Mouse (Mus musculus) liver, embryonic 13.5 days (tissue): ENCODE data around the gene Zmym3. TPM values are rescaled to one million over a fixed set of nuclear protein-coding genes. Genes with fewer than 3 reads are reported as not detected.
A peak's percentile ranks its signal among the peaks of the same experiment; 100 is the strongest.
"Not testable (repeated sequence)": the region's sequence is repeated elsewhere in the genome, so short reads cannot be mapped to it uniquely, and the experiment has no call there.

Experiments
- ATAC-seq: fragments of 200-750 bp; cut with Nextera tagmentation; 2 replicates; pipeline ENCODE4 v1.8.0; 2017; ENCODE audit warnings: low read depth, mild to moderate bottlenecking, moderate number of reproducible peaks, moderate library complexity
- DNase-seq: peaks from one replicate; pipeline ENCODE4 v3.0.0; 2022
- H3K27ac ChIP-seq: fragments of 300-500 bp; sonication (generic); 2 replicates; pipeline ENCODE4 v1.5.1; 2015; ENCODE audit warnings: moderate library complexity, mild to moderate bottlenecking, inconsistent platforms
- H3K27me3 ChIP-seq: fragments of 300-500 bp; sonication (generic); 2 replicates; pipeline ENCODE4 v1.6.1; 2015; ENCODE audit warnings: mild to moderate bottlenecking, inconsistent platforms
- H3K36me3 ChIP-seq: fragments of 300-500 bp; sonication (generic); 2 replicates; pipeline ENCODE4 v1.6.1; 2015; ENCODE audit warnings: mild to moderate bottlenecking, inconsistent platforms
- H3K4me1 ChIP-seq: fragments of 300-500 bp; sonication (generic); replicated peaks from 2 replicates; pipeline ENCODE4 v1.6.1; 2015; ENCODE audit warnings: inconsistent platforms
- H3K4me2 ChIP-seq: fragments of 300-500 bp; sonication (generic); 2 replicates; pipeline ENCODE4 v1.6.1; 2015; ENCODE audit warnings: inconsistent platforms, mild to moderate bottlenecking, moderate library complexity
- H3K4me3 ChIP-seq: fragments of 300-500 bp; sonication (generic); replicated peaks from 2 replicates; pipeline ENCODE4 v1.5.1; 2015; ENCODE audit warnings: mild to moderate bottlenecking, inconsistent platforms
- H3K9ac ChIP-seq: fragments of 300-500 bp; sonication (generic); 2 replicates; pipeline ENCODE4 v1.6.1; 2015; ENCODE audit warnings: mild to moderate bottlenecking, inconsistent platforms
- H3K9me3 ChIP-seq: fragments of 300-500 bp; sonication (generic); replicated peaks from 2 replicates; pipeline ENCODE4 v1.6.1; 2016; ENCODE audit warnings: inconsistent platforms
- WGBS: fragments of 180-500 bp; shearing (Covaris S2); methylation state at CpG from one replicate; pipeline ENCODE4 v1.1.7; 2015; ENCODE audit not compliant: insufficient replicate concordance; 5-methylcytosine and 5-hydroxymethylcytosine counted together
- polyA plus RNA-seq: library from polyadenylated mRNA; unstranded; fragments of >200 nt; fragmentation: Nextera tagmentation; extraction: Ambion mirVana; gene quantifications from 2 replicates; pipeline ENCODE4 v1.2.1, GENCODE M21; 2015

Zmym3 gene
- polyA plus RNA-seq, 1 experiment from 2014 or later = 6.8 TPM

GRCm38 (mm10) chrX:101372946-101373345 lies 47.7 kb downstream of the Zmym3 start:
- no peak overlapping the region for H3K4me2 ChIP-seq
- H3K27me3 ChIP-seq = no peaks in the 10 kb centered on the region; the same call in 1 of the 2 replicates
- H3K36me3 ChIP-seq = no peaks in the 10 kb centered on the region
- H3K27ac ChIP-seq = no peak overlapping the region
- H3K4me1 ChIP-seq = no peaks in the 10 kb centered on the region
- ATAC-seq (no peak), DNase-seq (no peak)
- H3K9me3 ChIP-seq = no peaks in the 10 kb centered on the region
- H3K9ac ChIP-seq = no peak overlapping the region
- no peak overlapping the region for H3K4me3 ChIP-seq
- 64% methylated on average over 5 of the region's 5 CpGs for WGBS

- H3K27me3 ChIP-seq = no peaks in the 10 kb centered on the region; the same call in 1 of the 2 replicates
- H3K9me3 ChIP-seq = no peaks in the 10 kb centered on the region
- H3K4me3 ChIP-seq = no peak overlapping the region
- no peaks in the 10 kb centered on the region for H3K36me3 ChIP-seq
- no peak overlapping the region for H3K9ac ChIP-seq
- no peaks in the 10 kb centered on the region for H3K4me1 ChIP-seq
- no peak for ATAC-seq
- no peak for DNase-seq
- H3K27ac ChIP-seq = no peak overlapping the region
- H3K4me2 ChIP-seq = no peak overlapping the region
- WGBS = 56% methylated on average over 3 of the region's 3 CpGs
Measured at GRCm38 (mm10) chrX:101370573-101370972, 50.1 kb downstream of the Zmym3 start.

GRCm38 (mm10) chrX:101369001-101369400 lies 51.6 kb downstream of the Zmym3 start:
- H3K4me3 ChIP-seq = no peak overlapping the region
- no peaks in the 10 kb centered on the region for H3K9me3 ChIP-seq
- 56% methylated on average over 7 of the region's 7 CpGs for WGBS
- no peaks in the 10 kb centered on the region for H3K27me3 ChIP-seq
- no peak overlapping the region for H3K27ac ChIP-seq
- ATAC-seq (no peak), DNase-seq (no peak)
- no peak overlapping the region for H3K4me2 ChIP-seq
- no peak overlapping the region for H3K9ac ChIP-seq
- no peaks in the 10 kb centered on the region for H3K4me1 ChIP-seq
- H3K36me3 ChIP-seq = no peaks in the 10 kb centered on the region

GRCm38 (mm10) chrX:101358902-101359301 lies 61.7 kb downstream of the Zmym3 start:
- not testable (repeated sequence) for H3K27me3 ChIP-seq, H3K9me3 ChIP-seq, H3K9ac ChIP-seq, H3K27ac ChIP-seq, H3K4me2 ChIP-seq, H3K4me3 ChIP-seq, H3K4me1 ChIP-seq, H3K36me3 ChIP-seq, ATAC-seq
- peak; percentile 11 for DNase-seq
- WGBS = 50% methylated on average over 4 of the region's 4 CpGs

Other genes starting within 250 kb of the Zmym3 start
- 17.7 and 21.9 TPM in 2 replicates for gene Snx12, start 198.3 kb downstream of the Zmym3 start, polyA plus RNA-seq
- 1.5 TPM in 2 replicates for gene Foxo4, start 166.3 kb downstream of the Zmym3 start, polyA plus RNA-seq
- not detected in 2 replicates for gene Gm614, start 156.9 kb downstream of the Zmym3 start, polyA plus RNA-seq
- 9.0 and 11.4 TPM in 2 replicates for gene Il2rg, start 152.6 kb downstream of the Zmym3 start, polyA plus RNA-seq
- gene Gm20489, start 151.8 kb downstream of the Zmym3 start, polyA plus RNA-seq = 0.08 TPM in 1 of 2 replicates, not detected in the other
- 18.4 and 21.1 TPM in 2 replicates for gene Med12, start 146.8 kb downstream of the Zmym3 start, polyA plus RNA-seq
- 0.14 and 0.21 TPM in 2 replicates for gene Nlgn3, start 121.7 kb downstream of the Zmym3 start, polyA plus RNA-seq
- 50.0 and 53.6 TPM in 2 replicates for gene Gjb1, start 44.5 kb downstream of the Zmym3 start, polyA plus RNA-seq
- gene Nono, start 8.5 kb upstream of the Zmym3 start, polyA plus RNA-seq = 138 and 169 TPM in 2 replicates
- gene Itgb1bp2, start 28.2 kb upstream of the Zmym3 start, polyA plus RNA-seq = 1.1 and 1.5 TPM in 2 replicates
- 7.3 and 8.3 TPM in 2 replicates for gene Taf1, start 111.9 kb upstream of the Zmym3 start, polyA plus RNA-seq
- gene Ogt, start 219.2 kb upstream of the Zmym3 start, polyA plus RNA-seq = 44.1 and 54.1 TPM in 2 replicates